Mouse (Mus musculus): ENCODE results near the gene Enpp7.
A peak's percentile ranks its signal among the peaks of the same experiment; 100 is the strongest.

Enpp7 gene

GRCm38 (mm10) chr11:119036447-119036846, 48.5 kb downstream of the Enpp7 start:
- DNase-seq (ENCODE audit: low read depth) = no peak

GRCm38 (mm10) chr11:119036934-119037779, 49.2 kb downstream of the Enpp7 start:
- DNase-seq (ENCODE audit: low read depth) = no peak

GRCm38 (mm10) chr11:119037780-119038401, 49.9 kb downstream of the Enpp7 start:
- no peak for DNase-seq (ENCODE audit: low read depth)

- no peak for DNase-seq (ENCODE audit: low read depth)
Observed at GRCm38 (mm10) chr11:119038744-119039484, 50.9 kb downstream of the Enpp7 start.

- DNase-seq (ENCODE audit: low read depth) = peak; percentile 61
Observed at GRCm38 (mm10) chr11:119039732-119040512, 51.9 kb downstream of the Enpp7 start.

GRCm38 (mm10) chr11:119040600-119041324, 52.8 kb downstream of the Enpp7 start, which contains the start of gene Cbx8:
Cbx8 (minus strand) TSS chr11:119040969.
- DNase-seq (ENCODE audit: low read depth) = peak; percentile 100

- no peak for DNase-seq (ENCODE audit: low read depth)
Observed at GRCm38 (mm10) chr11:119041325-119041716, 53.3 kb downstream of the Enpp7 start.

GRCm38 (mm10) chr11:119041750-119042465, 53.9 kb downstream of the Enpp7 start:
- no peak for DNase-seq (ENCODE audit: low read depth)
